Mouse (Mus musculus) common myeloid progenitor, adult 5-6 weeks (primary cell): ENCODE data around the gene Inpp5a. TPM values are rescaled to one million over a fixed set of nuclear protein-coding genes. Genes with fewer than 3 reads are reported as not detected.
A peak's percentile ranks its signal among the peaks of the same experiment; 100 is the strongest.

Source experiments
- ATAC-seq: replicated peaks from 2 replicates; pipeline ENCODE4 v1.8.0; 2016; ENCODE audit warnings: low read depth, mild to moderate bottlenecking, moderate TSS enrichment, inconsistent platforms; ENCODE audit not compliant: poor library complexity, severe bottlenecking
- total RNA-seq: library from RNA; stranded (forward); fragments of 200-1000, 187-1606 nt; gene quantifications from 2 replicates; pipeline ENCODE4 v1.2.3, GENCODE M21; 2017

The Inpp5a gene
- total RNA-seq, 1 experiment from 2014 or later: 6.3 TPM

DNA sequence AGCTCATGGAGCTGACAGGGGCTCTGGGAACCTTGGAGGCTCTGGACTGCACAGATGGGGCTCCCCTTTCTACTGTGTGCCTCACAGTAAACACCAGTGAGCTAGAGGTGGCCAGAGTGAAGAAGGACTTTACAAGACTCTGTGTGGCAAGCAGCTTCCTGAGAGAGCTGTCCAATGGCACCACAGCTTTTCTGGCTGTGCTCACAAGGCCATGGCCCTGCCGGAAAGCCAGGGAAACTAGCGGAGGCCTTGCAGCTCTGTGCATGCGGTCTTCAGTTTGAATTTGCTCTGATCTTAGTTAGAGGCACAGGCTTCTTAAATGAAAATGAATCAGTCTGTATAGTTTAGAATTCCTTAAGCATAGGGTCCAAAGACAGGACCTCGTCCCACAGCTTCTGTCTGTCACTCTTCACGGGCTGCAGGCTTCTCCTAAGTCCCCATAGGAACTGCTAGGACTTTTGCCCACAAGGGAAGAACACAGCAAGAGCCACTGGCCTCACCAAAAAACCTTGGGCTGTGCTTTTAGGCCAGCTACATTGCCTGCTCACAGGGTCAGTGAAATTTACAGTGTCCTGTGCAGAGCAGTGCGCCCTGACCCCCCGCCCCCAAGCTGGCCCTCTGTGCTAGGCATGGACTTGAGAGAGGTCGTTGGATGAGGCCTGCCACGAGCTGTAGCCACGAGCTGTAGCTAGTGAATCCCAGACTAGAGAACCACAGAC, 78.4 kb downstream of the Inpp5a start:
- peak; percentile 49 for ATAC-seq

DNA sequence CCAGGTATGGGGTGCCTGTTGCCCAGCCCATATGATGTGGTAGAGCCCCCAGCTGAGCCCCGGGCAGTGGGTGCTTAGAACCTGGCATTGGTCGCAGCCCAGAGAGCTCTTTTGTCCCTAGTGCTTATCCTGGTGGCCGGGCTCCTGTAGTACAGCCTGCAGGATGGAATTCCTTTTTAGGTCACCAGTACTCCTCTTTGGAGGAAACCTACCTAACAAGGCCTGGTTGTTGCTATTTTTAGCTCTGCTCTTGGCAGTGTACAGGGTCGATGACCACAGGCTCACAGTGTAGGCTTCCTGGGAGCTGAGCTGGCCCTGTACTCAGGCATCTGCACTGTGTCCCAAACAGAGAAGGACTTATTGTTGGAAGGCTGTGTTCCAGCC, 79.0 kb downstream of the Inpp5a start:
- no peak for ATAC-seq

GRCm38 (mm10) chr7:139468440-139468839, 79.5 kb downstream of the Inpp5a start:
- ATAC-seq: no peak

GRCm38 (mm10) chr7:139469457-139469856, 80.5 kb downstream of the Inpp5a start:
- ATAC-seq: no peak

DNA sequence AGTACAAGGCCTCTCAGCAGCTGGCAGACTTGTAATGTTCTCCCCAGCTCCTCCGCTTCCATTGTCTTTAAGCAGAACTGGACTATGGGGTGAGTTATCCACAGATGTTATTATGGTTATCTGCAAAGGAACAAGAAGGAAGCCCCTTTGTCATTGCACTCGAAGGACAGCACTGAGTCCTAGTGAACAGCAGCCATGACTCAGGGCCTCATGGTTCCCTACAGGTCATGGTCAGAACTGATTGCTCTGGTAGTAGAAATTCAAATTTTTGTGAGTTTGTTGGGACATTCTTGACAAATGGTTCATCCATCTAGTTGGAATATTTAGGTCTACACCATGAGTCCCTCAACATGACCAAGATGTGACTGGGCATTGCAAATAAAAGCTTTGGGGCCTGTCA, 81.6 kb downstream of the Inpp5a start:
- ATAC-seq: no peak

GRCm38 (mm10) chr7:139472052-139472451, 83.1 kb downstream of the Inpp5a start:
- ATAC-seq: no peak

DNA sequence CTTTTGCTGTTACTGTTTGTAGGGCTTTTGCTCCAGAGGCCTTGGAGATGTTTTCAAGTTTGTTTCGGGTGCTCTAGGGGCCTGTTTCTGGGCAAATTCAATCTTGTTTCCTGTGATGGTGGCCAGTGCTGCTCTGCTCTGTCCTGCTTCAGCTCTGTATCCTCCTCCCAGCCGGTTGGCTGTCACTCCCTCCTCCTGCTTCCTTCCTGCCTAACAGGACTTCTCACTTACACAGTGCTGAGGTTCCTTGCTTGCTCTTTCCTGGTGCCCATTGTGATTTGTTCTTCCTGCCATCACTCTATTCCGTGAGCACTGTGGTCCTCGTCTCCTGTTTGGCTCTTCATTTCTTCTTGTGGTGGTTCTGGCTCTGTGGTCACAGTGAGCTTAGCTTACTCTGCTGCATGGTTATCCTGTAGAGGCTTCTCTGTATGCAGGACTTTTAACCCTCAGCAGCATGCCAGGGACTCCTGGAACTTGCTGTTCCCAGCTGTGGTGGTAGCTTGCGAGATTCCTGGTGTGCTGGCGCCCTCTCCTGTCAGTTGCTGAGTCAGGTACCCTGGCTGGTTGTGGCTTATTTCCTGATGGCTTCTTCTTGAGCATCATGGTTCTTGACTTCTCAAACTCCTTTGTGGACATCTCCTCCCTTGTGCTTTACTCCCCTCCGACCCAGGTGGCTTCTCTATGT, 84.1 kb downstream of the Inpp5a start:
- ATAC-seq: peak; percentile 71

DNA sequence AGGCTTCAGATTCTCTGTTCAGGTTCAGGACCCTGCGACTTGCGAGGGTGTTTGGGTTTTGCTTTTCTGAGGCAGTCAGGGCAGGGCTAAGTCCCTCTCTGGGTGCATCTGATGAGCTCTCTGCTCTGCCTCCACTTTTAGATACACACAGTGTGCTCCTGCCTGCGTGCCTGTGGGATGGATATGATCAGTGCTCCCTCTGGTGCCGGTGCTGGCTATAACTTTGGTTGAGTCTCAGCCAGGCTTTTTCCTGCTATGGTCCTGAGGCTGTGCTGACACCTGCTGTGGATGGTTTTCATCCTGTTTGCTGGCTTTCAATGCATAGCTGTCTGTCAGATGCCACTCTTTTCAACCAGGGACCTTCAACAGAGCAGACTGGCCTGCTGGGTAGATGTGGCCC, 87.0 kb downstream of the Inpp5a start:
- ATAC-seq: no peak

GRCm38 (mm10) chr7:139476700-139477099, 87.8 kb downstream of the Inpp5a start:
- peak; percentile 57 for ATAC-seq

- no peak for ATAC-seq
These were observed 88.8 kb downstream of the Inpp5a start for GRCm38 (mm10) chr7:139477748-139478147.

DNA sequence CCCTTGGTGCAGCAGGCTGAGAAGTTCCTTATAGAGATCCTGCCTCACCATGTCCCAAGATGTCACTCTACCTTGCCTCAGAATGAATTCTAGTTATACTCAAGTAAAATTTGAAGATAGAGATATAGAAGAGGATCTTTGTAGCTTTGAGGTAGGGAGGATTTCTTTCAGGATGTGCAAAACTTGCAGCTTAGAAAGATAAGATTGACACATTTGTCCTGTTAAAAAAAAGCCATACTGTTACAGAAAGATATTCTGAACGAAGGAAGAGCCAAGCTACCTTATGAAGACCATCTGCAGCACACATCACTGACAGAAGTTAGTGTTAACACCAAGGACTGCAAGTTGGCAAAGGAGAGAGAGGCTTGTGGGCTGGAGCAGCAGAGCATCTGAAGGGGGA, 90.2 kb downstream of the Inpp5a start:
- ATAC-seq: no peak

- ATAC-seq: no peak
These were observed 90.7 kb downstream of the Inpp5a start for GRCm38 (mm10) chr7:139479626-139480025.

DNA sequence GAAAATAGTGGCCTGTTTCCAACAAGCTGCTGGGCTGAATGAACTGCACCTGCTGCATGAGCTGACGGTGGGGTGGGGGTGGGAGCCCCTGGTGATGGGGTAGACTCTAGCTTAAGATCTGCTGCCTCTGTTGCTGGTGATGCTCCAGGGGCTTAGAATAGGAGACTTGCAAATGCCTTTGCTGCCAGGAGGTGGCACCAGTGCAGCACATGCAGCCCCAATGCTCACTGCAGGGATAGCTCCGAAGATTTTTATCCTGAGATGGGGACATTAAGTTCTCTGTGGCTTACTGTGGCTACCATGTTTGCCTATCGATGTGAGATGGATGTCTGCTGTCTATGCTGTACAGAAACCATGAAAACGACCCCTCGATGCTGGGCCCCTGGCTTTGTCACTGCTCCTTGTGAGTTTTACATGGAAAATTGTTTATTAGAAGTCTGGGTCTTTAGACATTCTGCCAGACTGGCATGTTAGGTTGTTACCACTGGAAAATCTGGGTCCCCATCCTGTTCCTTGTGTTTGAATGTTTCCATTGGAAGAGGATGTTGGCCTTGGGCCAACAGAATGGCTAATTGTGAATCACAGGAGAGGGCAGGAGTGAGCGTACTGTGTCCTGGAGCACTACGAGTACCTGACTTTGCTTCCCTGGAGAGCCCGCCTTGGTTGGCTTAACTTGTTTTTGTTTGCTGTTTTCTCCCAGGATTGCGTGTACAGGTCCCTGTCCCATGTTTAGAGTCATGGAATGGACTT, 95.5 kb downstream of the Inpp5a start:
- peak; percentile 85 for ATAC-seq

DNA sequence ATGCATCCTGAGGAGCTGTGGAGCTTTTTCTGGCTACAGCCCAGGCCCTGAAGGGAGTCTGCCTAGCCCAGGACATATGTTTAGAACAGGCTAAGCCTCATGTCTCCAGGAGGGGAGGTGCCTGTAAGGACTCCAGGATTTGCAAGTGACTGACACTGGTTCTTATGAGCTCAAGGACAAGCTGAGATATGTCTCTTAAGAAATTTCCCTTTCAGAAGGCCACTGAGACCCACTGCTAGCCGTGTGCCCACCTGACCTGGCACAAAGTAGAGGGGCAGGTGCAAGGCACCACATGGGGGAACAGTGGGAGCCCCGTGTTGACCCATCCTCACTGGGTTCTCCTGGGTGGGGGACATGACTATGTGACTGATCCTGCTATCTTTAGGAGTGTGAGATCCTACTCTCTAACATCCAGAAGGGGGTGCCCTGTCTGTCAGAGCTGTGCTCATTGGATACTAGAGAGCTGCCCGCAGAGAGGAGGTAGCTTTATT, 100.9 kb downstream of the Inpp5a start:
- ATAC-seq: no peak

DNA sequence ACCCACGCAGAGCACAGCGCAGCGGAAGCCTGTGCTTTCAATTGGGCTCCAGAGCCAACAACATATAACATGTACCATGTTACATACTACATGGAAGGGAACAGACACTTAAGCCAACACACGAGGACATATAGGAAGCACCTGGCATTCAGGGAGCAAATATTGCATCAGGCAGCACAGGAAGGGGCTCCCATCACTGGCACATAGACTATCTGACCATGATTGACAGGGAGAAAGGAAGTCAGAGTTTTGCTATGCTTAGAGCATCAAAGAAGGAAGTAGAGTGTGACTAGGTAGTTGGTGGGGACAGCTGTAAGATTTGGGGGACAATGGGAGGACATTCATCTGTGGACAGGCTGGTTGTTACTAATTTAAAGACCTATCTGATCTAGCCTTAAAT, 103.4 kb downstream of the Inpp5a start:
- peak; percentile 83 for ATAC-seq

GRCm38 (mm10) chr7:139492946-139493345, 104.0 kb downstream of the Inpp5a start:
- ATAC-seq: no peak; the same call in 1 of the 2 replicates

GRCm38 (mm10) chr7:139495791-139496190, 106.9 kb downstream of the Inpp5a start:
- ATAC-seq: no peak

- no peak for ATAC-seq
These were observed 109.2 kb downstream of the Inpp5a start for GRCm38 (mm10) chr7:139498038-139498625.

DNA sequence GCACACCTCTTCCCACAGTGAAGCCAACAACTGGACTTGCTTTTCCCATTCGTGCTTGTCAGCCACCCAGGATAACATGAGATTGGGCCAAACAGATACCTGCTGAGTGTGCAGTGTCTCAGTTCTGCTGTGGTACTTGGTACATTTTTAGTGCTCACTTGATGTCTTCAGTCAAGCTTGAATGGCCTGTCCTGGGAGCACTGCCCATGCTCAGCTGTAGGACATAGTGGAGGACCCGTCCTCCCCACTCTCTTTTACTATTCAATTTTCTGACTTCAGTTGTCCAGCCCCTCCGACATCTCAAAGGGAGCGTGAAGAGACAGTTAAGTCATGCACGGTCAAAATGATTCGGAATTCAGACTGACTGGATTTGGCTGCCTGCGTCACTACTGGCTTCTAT, 115.2 kb downstream of the Inpp5a start:
- no peak for ATAC-seq

- ATAC-seq: no peak
These were observed 117.9 kb downstream of the Inpp5a start for GRCm38 (mm10) chr7:139506677-139507412.
